Mouse (Mus musculus): ENCODE measurements at regions not wholly inside any gene's neighbourhood (a gene's known extent, or its start where the extent isn't known, plus 50 kb on each side); places are given as distances from the start of the nearest gene placed in this dataset.

DNA sequence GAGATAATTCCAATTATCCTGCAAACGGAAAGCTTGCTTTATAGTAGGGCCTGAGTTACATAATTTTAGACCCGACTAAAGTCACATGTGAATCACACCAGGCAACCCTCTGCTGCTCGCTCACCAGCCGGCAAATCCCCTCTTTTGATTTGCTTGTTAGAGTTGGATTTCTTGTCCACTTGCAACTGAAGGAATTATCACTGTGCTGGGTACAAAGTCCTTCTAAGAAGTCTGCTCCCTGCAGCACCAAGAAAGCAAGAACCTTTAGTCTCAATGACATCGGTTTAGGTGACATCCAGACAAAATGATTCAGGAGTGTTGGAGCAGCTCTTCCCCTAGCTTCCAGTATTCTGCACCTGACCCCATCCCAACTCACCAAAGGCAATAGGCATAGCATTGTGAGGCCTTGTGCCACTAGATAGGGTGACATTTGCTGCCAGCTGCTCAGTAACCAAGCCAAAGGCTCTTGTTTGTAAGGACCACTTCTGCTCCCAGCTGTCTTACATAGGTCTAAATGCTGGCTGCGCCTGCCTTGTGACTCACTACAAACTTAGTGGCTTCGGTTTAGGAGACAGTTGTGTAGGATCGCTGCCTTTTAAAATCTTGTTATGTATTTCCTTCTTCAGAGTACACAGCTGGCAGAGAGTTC is 189.5 kb upstream of the Rreb1 start:
- no peak for TF ChIP-seq CTCF (IDR thresholded peaks at IDR 0.05; ENCODE audit: low read depth)
- no peak for TF ChIP-seq EP300 (IDR thresholded peaks at IDR 0.05; ENCODE audit: low read depth)

All from liver, embryonic 14.5 days (tissue).